Mouse (Mus musculus) MEL (cell line): Measurements from ENCODE around the gene Slc22a15.

ENCODE experiments used
- BHLHE40 ChIP-seq: IDR thresholded peaks from 2 replicates; pipeline ENCODE4 v1.6.1; 2012; ENCODE audit warnings: low read depth, mild to moderate bottlenecking, inconsistent platforms, low read length, improper control_type of control experiment, borderline replicate concordance
- CHD2 ChIP-seq: IDR thresholded peaks from 2 replicates; pipeline ENCODE4 v1.6.1; 2011; ENCODE audit warnings: low read length, improper control_type of control experiment
- CTCF ChIP-seq, 3 experiments: IDR thresholded peaks in 2 of 3; conservative IDR thresholded peaks in 1 of 3; 2 replicates each; pipeline ENCODE4 v1.5.1; 2011 to 2012; ENCODE audit warnings: low read length in 3 of 3, low read depth in 2 of 3, mild to moderate bottlenecking in 2 of 3, improper control_type of control experiment in 1 of 3, inconsistent platforms in 1 of 3, mixed read lengths in 1 of 3, moderate library complexity in 1 of 3; ENCODE audit not compliant: control insufficient read depth in 1 of 3, insufficient read depth in 1 of 3, poor library complexity in 1 of 3, severe bottlenecking in 1 of 3
- E2F4 ChIP-seq: IDR thresholded peaks from 2 replicates; pipeline ENCODE4 v1.6.1; 2011; ENCODE audit warnings: low read depth, low read length, improper control_type of control experiment, borderline replicate concordance
- EP300 ChIP-seq, 2 experiments: IDR thresholded peaks; 2 replicates each; pipeline ENCODE4 v1.6.1; 2011; ENCODE audit warnings: improper control_type of control experiment in 2 of 2, low read length in 2 of 2, low read depth in 1 of 2, mild to moderate bottlenecking in 1 of 2
- HCFC1 ChIP-seq: IDR thresholded peaks from 2 replicates; pipeline ENCODE4 v1.6.1; 2012; ENCODE audit warnings: low read depth, mild to moderate bottlenecking, inconsistent platforms, low read length, improper control_type of control experiment, moderate library complexity
- MAX ChIP-seq: IDR thresholded peaks from 2 replicates; pipeline ENCODE4 v1.6.1; 2011; ENCODE audit warnings: low read length, improper control_type of control experiment
- MXI1 ChIP-seq: IDR thresholded peaks from 2 replicates; pipeline ENCODE4 v1.6.1; 2011; ENCODE audit warnings: mild to moderate bottlenecking, low read depth, low read length, improper control_type of control experiment
- POLR2A ChIP-seq, 2 experiments: IDR thresholded peaks; 2 replicates each; pipeline ENCODE4 v1.6.1; 2011 to 2012; ENCODE audit warnings: low read length in 2 of 2, mild to moderate bottlenecking in 2 of 2, control low read depth in 1 of 2, improper control_type of control experiment in 1 of 2, low read depth in 1 of 2, moderate library complexity in 1 of 2; ENCODE audit not compliant: control insufficient read depth in 1 of 2, insufficient read depth in 1 of 2, poor library complexity in 1 of 2
- POLR2AphosphoS2 ChIP-seq: IDR thresholded peaks from 2 replicates; pipeline ENCODE4 v1.6.1; 2011; ENCODE audit warnings: low read length, improper control_type of control experiment
- TAL1 ChIP-seq: IDR thresholded peaks from 2 replicates; pipeline ENCODE4 v1.6.1; 2012; ENCODE audit warnings: mild to moderate bottlenecking, inconsistent platforms, low read length, moderate library complexity, mixed read lengths
- ZKSCAN1 ChIP-seq: IDR thresholded peaks from 2 replicates; pipeline ENCODE4 v1.6.1; 2012; ENCODE audit warnings: low read depth, mild to moderate bottlenecking, inconsistent platforms, low read length, improper control_type of control experiment, moderate library complexity
- ZNF384 ChIP-seq: IDR thresholded peaks from 2 replicates; pipeline ENCODE4 v1.6.1; 2012; ENCODE audit warnings: low read depth, mild to moderate bottlenecking, inconsistent platforms, low read length, improper control_type of control experiment

DNA sequence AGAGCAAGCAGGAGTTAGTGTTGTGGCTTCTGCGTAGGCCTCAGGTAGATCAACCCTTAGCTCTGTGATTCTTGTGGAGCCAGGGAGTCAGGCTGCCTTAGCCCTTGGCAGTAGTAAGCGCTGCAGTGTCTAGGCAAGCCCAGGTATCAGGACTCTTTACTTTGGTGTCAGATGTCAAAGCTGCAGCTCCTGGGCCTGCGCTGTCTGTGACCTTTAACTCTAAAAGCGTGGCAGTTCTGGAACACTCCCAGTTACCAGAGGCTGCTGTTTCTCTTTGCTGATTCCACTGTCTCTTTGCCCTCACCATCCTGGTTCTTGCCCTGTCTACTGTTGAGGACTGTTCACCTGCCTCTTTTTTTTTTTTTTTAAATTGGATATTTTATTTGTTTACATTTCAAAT lies 23.0 kb upstream of the Slc22a15 start:
- TF ChIP-seq EP300 (IDR thresholded peaks at IDR 0.05; ENCODE audit: low read depth in 1 of 2, low read length in 2 of 2) (no peak), BHLHE40 (no peak), CHD2 (no peak), POLR2A (IDR thresholded peaks at IDR 0.05; ENCODE audit: control insufficient read depth in 1 of 2, insufficient read depth in 1 of 2, low read depth in 1 of 2, low read length in 2 of 2, poor library complexity in 1 of 2) (no peak), POLR2AphosphoS2 (no peak), HCFC1 (no peak), CTCF (IDR thresholded peaks at IDR 0.05 in 2 of 3, conservative IDR thresholded peaks at IDR 0.05 in 1 of 3; ENCODE audit: control insufficient read depth in 1 of 3, insufficient read depth in 1 of 3, low read depth in 2 of 3, low read length in 3 of 3, poor library complexity in 1 of 3, severe bottlenecking in 1 of 3) (no peak), MXI1 (no peak), ZKSCAN1 (no peak), TAL1 (no peak), MAX (no peak), E2F4 (no peak), ZNF384 (no peak)
